Mouse (Mus musculus): ENCODE measurements around the gene Stpg3.

The Stpg3 gene

GRCm38 (mm10) chr2:25178285-25178972 is 36.0 kb downstream of the Stpg3 start:
- no peak for DNase-seq

- no peak for DNase-seq
Observed at GRCm38 (mm10) chr2:25177685-25178084, 36.8 kb downstream of the Stpg3 start.

GRCm38 (mm10) chr2:25177076-25177475 is 37.4 kb downstream of the Stpg3 start:
- DNase-seq: no peak

GRCm38 (mm10) chr2:25176573-25176972 is 37.9 kb downstream of the Stpg3 start:
- DNase-seq: no peak

- no peak for DNase-seq
Observed at GRCm38 (mm10) chr2:25175690-25176078, 38.8 kb downstream of the Stpg3 start.

GRCm38 (mm10) chr2:25174866-25175689 is 39.4 kb downstream of the Stpg3 start:
- DNase-seq: no peak

- no peak for DNase-seq
Observed at GRCm38 (mm10) chr2:25173821-25174220, 40.6 kb downstream of the Stpg3 start.

GRCm38 (mm10) chr2:25172629-25173028 is 41.8 kb downstream of the Stpg3 start:
- no peak for DNase-seq

- DNase-seq: no peak
Observed at GRCm38 (mm10) chr2:25171769-25172153, 42.7 kb downstream of the Stpg3 start.

- no peak for DNase-seq
Observed at GRCm38 (mm10) chr2:25171101-25171768, 43.2 kb downstream of the Stpg3 start.

- peak; percentile 16 to 25 for DNase-seq
Observed at GRCm38 (mm10) chr2:25170326-25171100, 43.9 kb downstream of the Stpg3 start.

GRCm38 (mm10) chr2:25169778-25170177 is 44.7 kb downstream of the Stpg3 start:
- no peak for DNase-seq

- DNase-seq: no peak
Observed at GRCm38 (mm10) chr2:25168665-25168978, 45.8 kb downstream of the Stpg3 start.

GRCm38 (mm10) chr2:25167919-25168664 is 46.3 kb downstream of the Stpg3 start:
- DNase-seq: peak in 1 of 2 experiments; percentile 6

- no peak for DNase-seq
Observed at GRCm38 (mm10) chr2:25167481-25167880, 47.0 kb downstream of the Stpg3 start.
